Mouse (Mus musculus): ENCODE results near the gene Mylk3. TPM values are rescaled to one million over a fixed set of nuclear protein-coding genes. Genes with fewer than 3 reads are reported as not detected.

The Mylk3 gene
- polyA plus RNA-seq, 1 experiment, result 4.2 TPM

DNA sequence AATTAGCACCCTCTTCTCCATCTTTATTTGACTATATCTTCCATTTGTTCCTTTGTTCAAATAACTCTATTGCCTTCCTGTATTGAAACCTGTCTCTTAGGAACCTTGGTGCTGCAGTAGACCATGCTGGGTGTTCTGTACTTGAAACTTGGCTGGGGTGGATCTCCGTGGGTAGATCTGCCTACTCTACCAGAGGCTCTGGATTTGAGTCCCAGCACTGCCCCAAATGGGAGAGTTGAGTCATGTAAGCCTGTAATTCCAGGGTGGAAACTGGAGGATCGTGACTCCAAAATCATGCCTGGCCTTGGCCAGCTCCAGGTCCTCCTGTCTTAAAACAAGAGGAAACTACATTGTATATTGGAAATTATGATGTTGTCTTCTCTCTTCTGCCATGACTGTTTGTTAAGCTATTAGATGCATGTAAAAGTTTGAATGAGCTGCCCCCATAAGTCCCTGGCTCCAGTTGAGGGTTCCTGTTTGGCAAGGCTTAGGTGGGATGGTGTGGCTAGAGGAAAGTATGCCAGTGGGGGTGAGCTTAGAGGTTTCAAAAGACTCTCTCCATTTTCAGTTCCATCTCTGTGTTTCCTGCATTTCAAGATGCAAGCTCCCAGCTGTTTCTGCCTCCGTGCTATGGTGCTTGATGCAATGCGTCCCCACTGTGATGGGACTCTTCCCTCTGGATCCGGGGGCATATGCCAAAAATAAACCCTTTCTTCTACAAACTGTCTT is 14.2 kb downstream of the Mylk3 start:
- TF ChIP-seq GATA1 (IDR thresholded peaks at IDR 0.05; ENCODE audit: borderline replicate concordance, low read length) (no peak), FLI1 (IDR thresholded peaks at IDR 0.05; ENCODE audit: low read length) (no peak)
- H3K27me3 ChIP-seq (replicated peaks), result no peaks in the 10 kb centered on the region
- H3K4me3 ChIP-seq (replicated peaks), result no peak overlapping the region
- no peaks in the 10 kb centered on the region for H3K9me3 ChIP-seq
- H3K4me1 ChIP-seq, result peaks cover 25% of the 10 kb centered on the region
- no peaks in the 10 kb centered on the region for H3K36me3 ChIP-seq (replicated peaks; ENCODE audit: low read length)

DNA sequence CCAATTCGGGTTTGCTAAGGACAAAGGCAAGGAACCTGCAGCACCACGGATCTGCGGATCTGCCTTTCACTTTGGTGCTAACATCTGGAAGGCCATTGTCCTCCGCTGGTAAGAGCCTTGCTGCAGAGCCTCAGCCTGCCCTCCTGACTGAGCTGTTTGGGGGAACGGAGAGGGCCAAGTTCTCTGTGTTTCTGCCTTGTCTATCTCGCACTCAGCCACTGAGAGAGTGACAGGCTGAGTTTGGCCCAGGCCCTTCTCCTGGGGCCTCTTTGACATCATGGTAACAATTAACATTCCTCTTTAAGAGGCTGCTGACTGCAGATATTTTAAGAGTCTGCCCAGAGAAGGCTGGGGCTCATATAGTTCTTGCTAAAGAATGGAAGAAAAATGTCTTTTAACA is 21.0 kb downstream of the Mylk3 start:
- peaks cover 21% of the 10 kb centered on the region for H3K4me1 ChIP-seq
- H3K9me3 ChIP-seq, result no peaks in the 10 kb centered on the region
- H3K36me3 ChIP-seq (replicated peaks; ENCODE audit: low read length), result no peaks in the 10 kb centered on the region

DNA sequence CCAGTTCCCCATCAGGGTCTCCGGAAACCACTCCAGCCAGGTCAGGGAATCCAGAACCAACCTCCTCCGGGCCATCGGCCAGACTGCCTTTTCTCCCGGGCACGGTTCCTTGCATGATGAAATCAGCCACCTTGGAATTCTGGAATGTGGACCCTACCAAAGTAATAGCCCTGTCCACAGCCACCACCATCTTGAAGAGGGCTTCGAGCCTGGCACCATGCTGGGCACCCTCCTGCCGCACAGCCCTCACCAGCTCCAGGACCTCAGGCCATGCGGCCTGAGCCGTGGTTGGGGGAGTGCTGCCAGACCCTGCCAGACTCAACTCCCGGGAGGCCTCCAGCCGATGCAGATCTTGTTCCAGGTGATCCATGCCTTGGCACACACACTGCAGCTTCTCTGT is 21.5 kb downstream of the Mylk3 start:
- Histone ChIP-seq H3K4me1 (peaks cover 21% of the 10 kb centered on the region), H3K9me3 (no peaks in the 10 kb centered on the region), H3K4me3 (replicated peaks) (no peak overlapping the region), H3K36me3 (replicated peaks; ENCODE audit: low read length) (no peaks in the 10 kb centered on the region), H3K27me3 (replicated peaks) (peaks cover 1% of the 10 kb centered on the region)
- no peak for TF ChIP-seq FLI1 (IDR thresholded peaks at IDR 0.05; ENCODE audit: low read length)
- no peak for TF ChIP-seq GATA1 (IDR thresholded peaks at IDR 0.05; ENCODE audit: borderline replicate concordance, low read length)

More for the DNA sequence above, 21.0 kb downstream of the Mylk3 start:
- Histone ChIP-seq H3K4me3 (replicated peaks) (no peak overlapping the region), H3K27me3 (replicated peaks) (peaks cover 1% of the 10 kb centered on the region)
- TF ChIP-seq FLI1 (IDR thresholded peaks at IDR 0.05; ENCODE audit: low read length), result no peak
- TF ChIP-seq GATA1 (IDR thresholded peaks at IDR 0.05; ENCODE audit: borderline replicate concordance, low read length), result no peak

DNA sequence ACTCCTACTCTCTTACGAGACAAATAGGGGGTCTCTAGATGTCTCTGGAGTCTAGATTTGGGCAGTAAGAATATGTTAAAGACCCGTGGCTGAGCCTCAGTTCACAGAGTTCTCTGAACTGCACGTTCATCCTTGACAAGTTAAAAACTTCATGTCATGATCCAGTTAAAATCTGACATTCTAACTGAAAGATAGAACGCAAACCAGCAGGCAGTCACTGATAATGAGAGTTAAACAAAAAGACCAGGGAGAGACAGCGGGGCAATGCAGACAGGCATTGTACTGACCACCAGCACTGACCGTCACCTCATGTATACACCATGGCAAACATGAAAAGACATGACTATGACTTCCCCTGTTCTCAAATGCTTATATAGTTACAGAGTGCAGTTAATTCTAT is 22.7 kb downstream of the Mylk3 start:
- Histone ChIP-seq H3K4me1 (peaks cover 21% of the 10 kb centered on the region), H3K27me3 (replicated peaks) (peaks cover 1% of the 10 kb centered on the region), H3K9me3 (no peaks in the 10 kb centered on the region), H3K36me3 (replicated peaks; ENCODE audit: low read length) (peaks cover 9% of the 10 kb centered on the region), H3K4me3 (replicated peaks) (no peak overlapping the region)
- no peak for TF ChIP-seq FLI1 (IDR thresholded peaks at IDR 0.05; ENCODE audit: low read length)

DNA sequence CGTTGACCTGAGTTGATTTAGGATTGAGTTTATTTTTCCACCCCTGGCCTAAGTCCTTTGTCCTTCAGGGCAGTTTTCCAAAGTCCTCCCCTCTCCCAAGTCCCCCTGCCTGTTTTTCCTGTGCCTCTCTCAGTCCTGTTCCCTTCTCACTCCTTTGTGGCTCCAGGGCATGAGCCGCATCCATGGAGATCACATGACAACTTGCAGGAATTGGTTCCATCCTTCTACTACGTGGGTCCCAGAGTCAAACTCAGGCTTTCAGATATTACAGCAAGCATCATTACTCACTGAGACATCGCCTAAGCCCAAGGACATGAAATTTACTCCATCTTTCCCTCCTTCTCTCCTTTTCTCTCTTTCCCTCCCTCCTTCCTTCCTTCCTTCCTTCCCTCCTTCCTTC is 23.9 kb downstream of the Mylk3 start:
- H3K4me1 ChIP-seq, result peaks cover 19% of the 10 kb centered on the region
- no peak for TF ChIP-seq GATA1 (IDR thresholded peaks at IDR 0.05; ENCODE audit: borderline replicate concordance, low read length)
- no peak for TF ChIP-seq FLI1 (IDR thresholded peaks at IDR 0.05; ENCODE audit: low read length)
- no peak overlapping the region for H3K4me3 ChIP-seq (replicated peaks)
- H3K36me3 ChIP-seq (replicated peaks; ENCODE audit: low read length), result peaks cover 9% of the 10 kb centered on the region
- no peaks in the 10 kb centered on the region for H3K9me3 ChIP-seq
- H3K27me3 ChIP-seq (replicated peaks), result peaks cover 1% of the 10 kb centered on the region

DNA sequence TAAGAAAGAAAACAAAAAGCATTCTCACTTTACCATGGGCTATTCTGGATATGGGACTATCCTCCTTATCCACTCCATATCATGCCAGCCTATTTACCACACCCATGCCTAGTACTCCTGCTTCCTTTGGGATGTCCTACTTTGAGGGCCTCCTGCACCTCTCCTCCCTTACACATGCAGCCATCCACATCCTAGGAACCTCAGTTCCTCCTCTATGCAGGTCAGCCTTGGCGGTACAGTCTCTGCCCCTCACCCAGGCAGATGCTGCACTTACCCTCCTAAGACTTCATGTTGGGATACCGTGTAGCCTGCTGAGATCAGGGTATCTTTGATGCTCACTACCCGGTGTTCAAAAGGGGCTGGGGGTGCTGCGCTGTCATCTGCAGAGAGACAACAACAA is 32.9 kb downstream of the Mylk3 start:
- Histone ChIP-seq H3K36me3 (replicated peaks; ENCODE audit: low read length) (peaks cover 51% of the 10 kb centered on the region), H3K4me1 (no peaks in the 10 kb centered on the region)

DNA sequence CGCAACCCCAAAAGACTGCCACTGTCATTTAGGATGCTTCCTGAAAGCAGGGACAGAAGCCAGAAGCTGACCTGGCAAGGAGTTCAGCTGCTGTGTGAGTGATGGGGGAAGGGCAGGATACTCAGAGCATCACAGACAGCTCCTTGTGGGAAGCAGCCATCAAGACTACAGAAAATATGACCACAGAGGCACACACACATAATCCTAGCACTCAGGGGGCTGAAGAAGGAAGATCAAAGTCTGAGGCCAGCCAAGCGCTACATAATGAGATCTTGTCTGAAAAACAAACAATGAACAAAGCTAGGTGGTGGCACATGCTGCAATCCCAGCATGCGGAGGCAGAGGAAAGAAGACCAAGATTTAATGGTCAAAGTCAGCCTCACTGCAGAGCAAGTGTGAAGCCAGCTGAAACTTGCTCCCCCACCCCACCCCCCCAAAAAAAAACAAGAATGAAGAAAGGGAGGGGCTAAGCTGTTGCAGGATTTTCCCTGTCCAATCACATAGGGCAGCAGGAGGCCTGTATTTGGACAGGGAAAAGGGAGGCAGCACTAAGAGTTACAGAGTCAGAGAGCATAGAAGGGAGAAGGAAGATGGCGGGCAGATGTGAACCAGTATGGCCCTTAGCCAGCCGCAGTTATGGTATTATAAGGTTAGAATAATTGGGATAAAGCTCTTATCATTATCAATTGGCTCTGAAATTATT is 46.1 kb downstream of the Mylk3 start:
- H3K4me1 ChIP-seq, result 0 out of 2 replicates have a peak, but pooled peaks cover 5% of the 10 kb centered on the region
- H3K27me3 ChIP-seq (replicated peaks), result peaks cover 3% of the 10 kb centered on the region
- no peaks in the 10 kb centered on the region for H3K9me3 ChIP-seq
- no peak overlapping the region for H3K4me3 ChIP-seq (replicated peaks)
- H3K36me3 ChIP-seq (replicated peaks; ENCODE audit: low read length), result peaks cover 9% of the 10 kb centered on the region
- no peak for TF ChIP-seq FLI1 (IDR thresholded peaks at IDR 0.05; ENCODE audit: low read length)

More for the DNA sequence above, 32.9 kb downstream of the Mylk3 start:
- 0 out of 2 replicates have a peak, but pooled peaks cover 4% of the 10 kb centered on the region for H3K9me3 ChIP-seq
- H3K27me3 ChIP-seq (replicated peaks), result peaks cover 5% of the 10 kb centered on the region
- TF ChIP-seq GATA1 (IDR thresholded peaks at IDR 0.05; ENCODE audit: borderline replicate concordance, low read length) (no peak), FLI1 (IDR thresholded peaks at IDR 0.05; ENCODE audit: low read length) (no peak)
- H3K4me3 ChIP-seq (replicated peaks), result no peak overlapping the region

DNA sequence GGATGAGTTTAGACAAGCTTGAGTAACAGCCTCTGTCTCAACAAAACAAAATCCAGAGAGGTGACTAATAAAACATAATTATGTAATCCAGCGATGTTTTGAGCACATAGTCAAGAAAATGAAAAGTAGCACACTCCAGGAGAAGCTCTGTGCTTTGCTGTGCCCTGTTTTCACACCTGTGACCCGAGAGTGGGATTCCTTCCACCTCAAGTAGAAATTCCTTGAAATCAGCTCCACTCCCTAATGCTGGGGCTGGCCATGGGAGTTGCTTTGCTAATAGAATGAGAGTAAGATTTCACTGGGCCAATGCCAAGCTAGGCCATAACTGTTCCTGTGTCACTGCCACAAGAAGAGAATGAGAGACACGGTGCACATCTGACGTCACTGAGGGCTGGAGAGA is 48.5 kb downstream of the Mylk3 start:
- H3K27me3 ChIP-seq (replicated peaks), result peaks cover 3% of the 10 kb centered on the region
- 0 out of 2 replicates have a peak, but pooled peaks cover 5% of the 10 kb centered on the region for H3K4me1 ChIP-seq
- H3K9me3 ChIP-seq, result no peaks in the 10 kb centered on the region
- H3K4me3 ChIP-seq (replicated peaks), result no peak overlapping the region
- peaks cover 9% of the 10 kb centered on the region for H3K36me3 ChIP-seq (replicated peaks; ENCODE audit: low read length)
- no peak for TF ChIP-seq FLI1 (IDR thresholded peaks at IDR 0.05; ENCODE audit: low read length)
- no peak for TF ChIP-seq GATA1 (IDR thresholded peaks at IDR 0.05; ENCODE audit: borderline replicate concordance, low read length)

DNA sequence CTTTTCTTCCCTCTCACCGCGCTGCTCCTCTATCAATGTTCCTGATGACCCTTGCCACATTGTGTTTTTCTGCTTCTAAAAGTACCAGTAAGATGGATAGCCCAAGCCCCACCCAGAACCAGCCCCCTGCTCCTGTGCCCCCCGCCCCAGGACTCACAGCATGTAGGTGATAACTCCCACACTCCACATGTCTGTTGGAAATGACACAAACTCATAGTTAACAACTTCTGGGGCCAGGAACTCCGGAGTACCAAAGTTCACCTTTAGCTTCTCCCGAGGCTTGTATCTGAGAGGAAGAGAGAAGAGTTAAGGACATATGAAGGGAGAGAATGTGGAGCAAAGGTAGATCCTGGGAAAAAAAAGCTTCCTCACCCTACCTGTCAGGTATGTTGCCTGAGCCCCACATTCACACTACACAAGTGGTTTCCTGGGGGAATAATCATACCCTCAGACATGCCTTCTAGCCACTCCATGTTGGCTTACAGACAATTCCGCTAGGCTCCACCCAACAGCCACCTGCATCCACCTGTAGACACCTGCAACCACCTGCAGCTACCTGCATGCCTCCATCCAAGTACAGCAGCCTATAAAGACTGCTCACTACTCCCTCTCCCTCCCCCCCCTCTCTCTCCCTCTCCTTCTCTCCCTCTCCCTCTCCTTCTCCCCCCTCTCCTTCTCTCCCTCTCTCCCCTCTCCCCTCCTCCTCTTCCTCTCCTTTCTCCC is 49.8 kb downstream of the Mylk3 start:
- Histone ChIP-seq H3K27me3 (replicated peaks) (peaks cover 3% of the 10 kb centered on the region), H3K36me3 (replicated peaks; ENCODE audit: low read length) (peaks cover 6% of the 10 kb centered on the region), H3K9me3 (no peaks in the 10 kb centered on the region), H3K4me3 (replicated peaks) (no peak overlapping the region), H3K4me1 (0 out of 2 replicates have a peak, but pooled peaks cover 5% of the 10 kb centered on the region)
- TF ChIP-seq GATA1 (IDR thresholded peaks at IDR 0.05; ENCODE audit: borderline replicate concordance, low read length), result no peak
- TF ChIP-seq FLI1 (IDR thresholded peaks at IDR 0.05; ENCODE audit: low read length), result no peak

DNA sequence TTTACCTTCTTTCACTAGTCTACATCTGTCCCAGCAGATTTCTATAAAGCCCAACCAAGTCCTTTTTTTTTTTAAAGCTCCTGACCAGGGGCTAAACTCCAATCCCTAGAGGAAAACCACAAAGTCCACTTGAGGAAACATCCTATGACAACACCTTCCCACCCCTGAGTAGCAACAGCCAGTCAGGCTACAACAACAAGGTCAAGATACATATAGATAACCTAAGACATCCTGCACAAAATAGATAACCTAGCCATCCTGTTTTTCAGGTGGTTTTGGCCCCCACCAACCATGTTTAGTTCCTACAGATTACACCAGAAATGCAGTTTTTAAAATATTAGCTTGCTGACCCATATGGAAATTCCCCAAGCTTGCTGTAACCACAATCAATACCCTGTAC is 51.0 kb downstream of the Mylk3 start:
- Histone ChIP-seq H3K36me3 (replicated peaks; ENCODE audit: low read length) (peaks cover 6% of the 10 kb centered on the region), H3K4me1 (peaks cover 7% of the 10 kb centered on the region; the same call in 1 of the 2 replicates), H3K27me3 (replicated peaks) (peaks cover 3% of the 10 kb centered on the region), H3K9me3 (no peaks in the 10 kb centered on the region), H3K4me3 (replicated peaks) (no peak overlapping the region)
- TF ChIP-seq FLI1 (IDR thresholded peaks at IDR 0.05; ENCODE audit: low read length) (no peak), GATA1 (IDR thresholded peaks at IDR 0.05; ENCODE audit: borderline replicate concordance, low read length) (no peak)
